Mouse (Mus musculus) lung, postnatal 0 days (tissue): Measurements from ENCODE around the gene BC035044. TPM values are rescaled to one million over a fixed set of nuclear protein-coding genes. Genes with fewer than 3 reads are reported as not detected.

Experiments used
- ATAC-seq: fragments of 200-750 bp; cut with Nextera tagmentation; 2 replicates; pipeline ENCODE4 v1.8.0; 2017; ENCODE audit warnings: moderate library complexity
- DNase-seq: peaks from one replicate; pipeline ENCODE4 v3.0.0-alpha.2; 2016; ENCODE audit warnings: low spot score
- H3K27ac ChIP-seq: fragments of 300-500 bp; sonication (generic); 2 replicates; pipeline ENCODE4 v1.5.1; 2014; ENCODE audit warnings: antibody characterized with exemption, mild to moderate bottlenecking, low read length, mixed read lengths
- H3K27me3 ChIP-seq: fragments of 300-500 bp; sonication (generic); replicated peaks from 2 replicates; pipeline ENCODE4 v1.6.1; 2014; ENCODE audit warnings: low read length, mixed read lengths; ENCODE audit not compliant: insufficient read depth
- H3K36me3 ChIP-seq: fragments of 300-500 bp; sonication (generic); 2 replicates; pipeline ENCODE4 v1.6.1; 2014; ENCODE audit warnings: low read length, mixed read lengths; ENCODE audit not compliant: insufficient read depth
- H3K4me1 ChIP-seq: fragments of 300-500 bp; sonication (generic); 2 replicates; pipeline ENCODE4 v1.6.1; 2014; ENCODE audit warnings: antibody characterized with exemption, low read depth, low read length, mixed read lengths; ENCODE audit not compliant: insufficient read depth
- H3K4me2 ChIP-seq: fragments of 300-500 bp; sonication (generic); replicated peaks from 2 replicates; pipeline ENCODE4 v1.6.1; 2014; ENCODE audit warnings: low read depth, mild to moderate bottlenecking, low read length, moderate library complexity, mixed read lengths
- H3K4me3 ChIP-seq: fragments of 300-500 bp; sonication (generic); 2 replicates; pipeline ENCODE4 v1.5.1; 2014; ENCODE audit warnings: low read depth, low read length
- H3K9ac ChIP-seq: fragments of 300-500 bp; sonication (generic); replicated peaks from 2 replicates; pipeline ENCODE4 v1.6.1; 2014; ENCODE audit warnings: low read depth, mild to moderate bottlenecking
- H3K9me3 ChIP-seq: fragments of 300-500 bp; sonication (generic); 2 replicates; pipeline ENCODE4 v1.6.1; 2016; ENCODE audit warnings: low read length, mixed read lengths
- CTCF ChIP-seq: IDR thresholded peaks from 2 replicates; pipeline ENCODE4 v1.5.1; 2016; ENCODE audit warnings: antibody characterized with exemption, mild to moderate bottlenecking
- EP300 ChIP-seq: IDR thresholded peaks from 2 replicates; pipeline ENCODE4 v1.6.1; 2016; ENCODE audit warnings: antibody characterized with exemption, mild to moderate bottlenecking, control low read depth
- WGBS: fragments of 180-500 bp; shearing (Covaris S2); extraction: QIAGEN DNeasy Blood & Tissue Kit; methylation state at CpG from one replicate; pipeline ENCODE4 v1.1.7; 2014; 5-methylcytosine and 5-hydroxymethylcytosine counted together
- polyA plus RNA-seq: library from polyadenylated mRNA; unstranded; fragments of >200 nt; fragmentation: Nextera tagmentation; extraction: Ambion mirVana; gene quantifications from 2 replicates; pipeline ENCODE4 v1.2.1, GENCODE M21; 2015

The BC035044 gene
- polyA plus RNA-seq, 1 experiment from 2014 or later, result 1.2 TPM

GRCm38 (mm10) chr6:128851151-128851550 is 39.8 kb downstream of the BC035044 start:
- Histone ChIP-seq H3K4me2 (no peak overlapping the region), H3K36me3 (no peaks in the 10 kb centered on the region), H3K9ac (no peak overlapping the region), H3K27ac (peak overlapping the region; percentile 57), H3K27me3 (no peaks in the 10 kb centered on the region), H3K9me3 (no peaks in the 10 kb centered on the region), H3K4me3 (no peak overlapping the region), H3K4me1 (peaks cover 8% of the 10 kb centered on the region; the same call in 1 of the 2 replicates)
- TF ChIP-seq EP300 (peak; percentile 15; the same call in 1 of the 2 replicates), CTCF (no peak)
- DNase-seq, result peak; percentile 75
- 51% methylated on average over 2 of the region's 2 CpGs for WGBS
- ATAC-seq, result no peak

DNA sequence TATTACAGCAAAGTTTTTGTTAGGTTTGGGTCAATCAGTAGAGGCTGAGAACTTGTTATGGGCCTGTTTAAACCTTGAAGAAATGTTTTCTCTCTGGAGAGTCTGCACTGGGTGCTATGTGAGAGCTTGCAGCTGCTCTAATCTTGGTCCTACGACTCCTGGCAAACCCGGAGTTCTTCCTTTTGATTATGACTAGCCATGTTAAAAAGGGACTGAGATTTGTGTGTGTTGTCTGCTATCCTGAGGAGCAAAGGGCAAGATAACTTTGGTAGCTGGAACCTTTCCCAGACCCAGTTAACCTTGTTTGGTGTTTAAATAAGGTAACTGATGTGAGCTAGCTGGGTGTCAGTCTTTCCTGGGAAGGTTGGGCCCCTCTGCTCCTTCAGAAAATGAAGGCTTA is 40.3 kb downstream of the BC035044 start:
- ATAC-seq, result peak; percentile 58
- 29% methylated on average over 2 of the region's 2 CpGs for WGBS
- peak overlapping the region; percentile 57 for H3K27ac ChIP-seq

GRCm38 (mm10) chr6:128849902-128850301 is 41.0 kb downstream of the BC035044 start:
- Histone ChIP-seq H3K9me3 (no peaks in the 10 kb centered on the region), H3K4me2 (no peak overlapping the region), H3K27ac (0 out of 2 replicates have a peak overlapping the region, but pooled peaks have one; percentile 22), H3K36me3 (no peaks in the 10 kb centered on the region), H3K9ac (no peak overlapping the region), H3K4me3 (no peak overlapping the region), H3K4me1 (no peaks in the 10 kb centered on the region), H3K27me3 (no peaks in the 10 kb centered on the region)
- TF ChIP-seq EP300 (no peak), CTCF (peak; percentile 83)
- WGBS, result 52% methylated on average over 2 of the region's 2 CpGs
- ATAC-seq (peak; percentile 23), DNase-seq (peak; percentile 78)

More for the DNA sequence above, 40.3 kb downstream of the BC035044 start:
- Histone ChIP-seq H3K4me2 (no peak overlapping the region), H3K27me3 (no peaks in the 10 kb centered on the region), H3K36me3 (no peaks in the 10 kb centered on the region), H3K9ac (no peak overlapping the region), H3K4me1 (peaks cover 5% of the 10 kb centered on the region; the same call in 1 of the 2 replicates), H3K9me3 (no peaks in the 10 kb centered on the region), H3K4me3 (no peak overlapping the region)
- DNase-seq, result peak; percentile 55
- TF ChIP-seq EP300, result no peak; the same call in 1 of the 2 replicates
- TF ChIP-seq CTCF, result no peak

DNA sequence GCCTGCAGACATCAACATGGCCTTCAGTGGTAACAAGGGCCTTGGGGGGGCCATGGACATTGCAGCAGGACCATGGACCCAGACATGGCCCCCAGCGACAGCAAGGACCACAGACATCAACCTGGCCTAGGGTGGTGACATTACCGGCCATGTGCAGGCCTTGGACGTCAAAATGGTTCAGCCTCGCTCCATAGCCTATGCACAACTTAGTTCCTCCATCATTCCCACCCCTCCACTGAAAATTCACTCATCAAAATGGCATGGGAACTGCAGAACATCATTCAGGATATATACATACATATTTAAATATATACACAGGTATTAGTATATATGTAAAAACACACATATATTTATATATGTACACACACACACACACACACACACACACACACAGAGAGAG is 43.5 kb downstream of the BC035044 start:
- ATAC-seq, result no peak
- TF ChIP-seq CTCF (no peak), EP300 (no peak)
- H3K4me1 ChIP-seq, result peaks cover 4% of the 10 kb centered on the region; the same call in 1 of the 2 replicates
- H3K9me3 ChIP-seq, result no peaks in the 10 kb centered on the region
- H3K9ac ChIP-seq, result no peak overlapping the region
- no peaks in the 10 kb centered on the region for H3K27me3 ChIP-seq
- no peak overlapping the region for H3K4me2 ChIP-seq
- no peak for DNase-seq
- no peak overlapping the region for H3K27ac ChIP-seq
- WGBS, result 93% methylated on average over 4 of the region's 4 CpGs
- H3K4me3 ChIP-seq, result no peak overlapping the region
- H3K36me3 ChIP-seq, result no peaks in the 10 kb centered on the region

DNA sequence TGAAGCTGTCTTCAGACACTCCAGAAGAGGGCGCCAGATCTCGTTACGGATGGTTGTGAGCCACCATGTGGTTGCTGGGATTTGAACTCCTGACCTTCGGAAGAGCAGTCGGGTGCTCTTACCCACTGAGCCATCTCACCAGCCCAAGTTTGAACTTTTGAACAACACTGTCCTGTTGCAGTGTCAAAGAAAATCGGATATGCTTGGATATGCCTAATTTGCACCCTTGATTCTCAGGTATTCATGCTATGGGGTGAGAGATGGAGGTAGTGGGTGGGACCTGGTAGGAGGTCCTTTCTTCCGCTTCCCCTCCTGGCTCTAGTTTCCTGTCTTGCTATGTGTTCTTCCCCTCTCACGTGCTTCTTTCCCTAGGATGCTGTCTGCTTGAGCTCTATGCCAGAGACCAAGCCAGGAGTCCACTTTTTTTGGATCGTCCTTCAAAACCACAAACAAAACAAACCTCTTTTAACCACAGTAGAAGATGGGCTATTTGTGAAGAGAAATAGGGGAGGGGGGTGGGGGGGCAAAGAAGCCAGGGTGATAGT is 44.9 kb downstream of the BC035044 start:
- Histone ChIP-seq H3K36me3 (no peaks in the 10 kb centered on the region), H3K4me1 (peaks cover 11% of the 10 kb centered on the region; the same call in 1 of the 2 replicates), H3K9me3 (no peaks in the 10 kb centered on the region), H3K27me3 (no peaks in the 10 kb centered on the region), H3K9ac (no peak overlapping the region), H3K4me2 (no peak overlapping the region), H3K4me3 (no peak overlapping the region), H3K27ac (no peak overlapping the region)
- TF ChIP-seq EP300, result no peak
- TF ChIP-seq CTCF, result no peak
- no peak for DNase-seq
- WGBS, result 65% methylated on average over 6 of the region's 9 CpGs
- ATAC-seq, result no peak

DNA sequence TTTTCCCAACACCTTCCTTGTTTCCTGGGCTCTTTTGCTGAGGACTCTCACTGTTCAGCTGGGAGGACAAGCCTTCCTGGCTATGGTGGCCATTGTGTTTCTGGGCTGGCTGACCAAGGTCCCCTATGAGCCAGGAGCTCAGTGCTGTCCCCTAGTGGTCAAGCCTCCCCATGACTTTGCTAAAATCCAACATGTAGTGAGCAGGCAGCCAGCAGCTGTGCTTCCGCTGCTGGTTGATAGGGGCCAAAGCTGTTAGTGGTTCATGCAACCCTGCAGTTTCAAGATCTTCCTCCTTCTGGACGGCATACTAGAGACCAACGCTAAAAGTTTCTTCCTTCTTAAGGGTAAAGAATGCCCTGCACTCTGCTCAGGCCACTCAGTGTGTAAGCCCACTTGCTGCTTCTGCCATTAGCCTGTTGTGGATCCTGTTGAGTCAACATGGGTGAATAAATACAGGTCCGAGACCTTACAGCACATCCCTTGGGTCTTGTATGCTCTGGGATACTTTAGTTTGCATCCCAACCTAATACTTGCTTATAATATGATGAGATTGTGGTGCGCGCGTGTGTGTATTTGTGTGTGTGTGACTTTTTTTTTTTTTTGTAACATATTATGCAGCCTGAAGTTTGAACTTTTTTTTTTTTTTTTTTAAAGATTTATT is 45.5 kb downstream of the BC035044 start:
- H3K27ac ChIP-seq, result peak overlapping the region; percentile 43
- no peaks in the 10 kb centered on the region for H3K27me3 ChIP-seq
- no peak for TF ChIP-seq EP300
- peak; percentile 100 for TF ChIP-seq CTCF
- peaks cover 11% of the 10 kb centered on the region; the same call in 1 of the 2 replicates for H3K4me1 ChIP-seq
- no peak overlapping the region for H3K4me2 ChIP-seq
- no peaks in the 10 kb centered on the region for H3K36me3 ChIP-seq
- H3K9me3 ChIP-seq, result no peaks in the 10 kb centered on the region
- ATAC-seq (peak; percentile 18), DNase-seq (peak; percentile 92)
- WGBS, result 44% methylated on average over 7 of the region's 7 CpGs
- no peak overlapping the region for H3K9ac ChIP-seq
- no peak overlapping the region for H3K4me3 ChIP-seq
